In genomic region chr10:25297666-25298263, GRCm38 (mm10) we compare ENCODE assay signal across 9 mouse cellular contexts. TPM values are rescaled to one million over a fixed set of nuclear protein-coding genes. Genes with fewer than 3 reads are reported as not detected.
DNase-seq lines count a peak whose midpoint lies in the region; ATAC-seq and TF ChIP-seq lines count a peak whose summit lies in the region.
"Had no signal": no experiment of that assay in that cellular context is flagged by ENCODE, and none has a peak within 500 bp of the region (broad histone marks: within the 10 kb centered on the region; RNA-seq: fewer than 3 reads in every experiment).

No protein-coding gene starts in this region.

- peak overlapping the region; percentile 82 for H3K9ac ChIP-seq in embryonic facial prominence, embryonic 12.5 days
- peak overlapping the region; percentile 80; the same call in 1 of the 2 replicates for H3K9ac ChIP-seq in hindbrain, postnatal 0 days (replicated peaks; ENCODE audit: low read length)
- peak overlapping the region; percentile 84; the same call in 1 of the 2 replicates for H3K9ac ChIP-seq in midbrain, embryonic 14.5 days (replicated peaks; ENCODE audit: low read length)

- peak overlapping the region; percentile 55 for H3K4me3 ChIP-seq in embryonic facial prominence, embryonic 12.5 days
- H3K4me3 ChIP-seq in hindbrain, postnatal 0 days (ENCODE audit: low read length): peak overlapping the region; percentile 68
- peak overlapping the region; percentile 62 for H3K4me3 ChIP-seq in midbrain, embryonic 14.5 days (replicated peaks; ENCODE audit: low read depth, low read length)

- ATAC-seq in frontal cortex, adult (ENCODE audit: low TSS enrichment): peak; percentile 59
- no peak for ATAC-seq in embryonic facial prominence, embryonic 12.5 days (ENCODE audit: insufficient number of reproducible peaks, insufficient read depth, low FRiP score, low TSS enrichment)
- ATAC-seq in hindbrain, postnatal 0 days: no peak
- ATAC-seq in midbrain, embryonic 14.5 days (ENCODE audit: low FRiP score, low TSS enrichment): no peak

- no peaks in the 10 kb centered on the region for H3K27me3 ChIP-seq in embryonic facial prominence, embryonic 12.5 days
- H3K27me3 ChIP-seq in hindbrain, postnatal 0 days (ENCODE audit: insufficient read depth, low read length): no peaks in the 10 kb centered on the region
- H3K27me3 ChIP-seq in midbrain, embryonic 14.5 days (ENCODE audit: control insufficient read depth, insufficient read depth, low read length): no peaks in the 10 kb centered on the region

- H3K4me2 ChIP-seq in embryonic facial prominence, embryonic 12.5 days (replicated peaks): peak overlapping the region; percentile 59
- peak overlapping the region; percentile 65 for H3K4me2 ChIP-seq in hindbrain, postnatal 0 days (ENCODE audit: low read depth, low read length)
- H3K4me2 ChIP-seq in midbrain, embryonic 14.5 days (ENCODE audit: low read length): peak overlapping the region; percentile 67

- DNase-seq in frontal cortex, postnatal 36 days (ENCODE audit: low spot score in 2 of 2): no peak
- peak; percentile 45 for DNase-seq in 416B (ENCODE audit: low read depth)
- DNase-seq in hindbrain, postnatal 0 days (ENCODE audit: low spot score): peak; percentile 8
- peak; percentile 36 for DNase-seq in midbrain, embryonic 14.5 days
- DNase-seq in ovary, adult 18-20 months (ENCODE audit: low spot score): no peak
- DNase-seq in left cerebral cortex, postnatal 36 days (ENCODE audit: low spot score in 2 of 2): no peak

- peaks cover 16% of the 10 kb centered on the region for H3K4me1 ChIP-seq in embryonic facial prominence, embryonic 12.5 days
- H3K4me1 ChIP-seq in hindbrain, postnatal 0 days (ENCODE audit: insufficient read depth, low read length): peaks cover 7% of the 10 kb centered on the region
- H3K4me1 ChIP-seq in midbrain, embryonic 14.5 days (ENCODE audit: control insufficient read depth, insufficient read depth, low read length): peaks cover 8% of the 10 kb centered on the region

- WGBS in embryonic facial prominence, embryonic 12.5 days: 14% methylated on average over 12 of the region's 12 CpGs
- 33% methylated on average over 12 of the region's 12 CpGs for WGBS in hindbrain, postnatal 0 days
- 31% methylated on average over 12 of the region's 12 CpGs for WGBS in midbrain, embryonic 14.5 days

- no peak for TF ChIP-seq CTCF in hindbrain, postnatal 0 days (IDR thresholded peaks at IDR 0.05; ENCODE audit: low read depth)

- H3K27ac ChIP-seq in embryonic facial prominence, embryonic 12.5 days: peak overlapping the region; percentile 95
- H3K27ac ChIP-seq in hindbrain, postnatal 0 days: peak overlapping the region; percentile 91
- H3K27ac ChIP-seq in midbrain, embryonic 14.5 days (replicated peaks; ENCODE audit: low read depth, low read length): no peak overlapping the region

- H3K36me3 ChIP-seq in embryonic facial prominence, embryonic 12.5 days: no peaks in the 10 kb centered on the region
- H3K36me3 ChIP-seq in hindbrain, postnatal 0 days (ENCODE audit: insufficient read depth, low read length): no peaks in the 10 kb centered on the region
- no peaks in the 10 kb centered on the region for H3K36me3 ChIP-seq in midbrain, embryonic 14.5 days (ENCODE audit: control insufficient read depth, insufficient read depth, low read length)
- H3K36me3 ChIP-seq: G1E had no signal

- intact Hi-C loops in left cerebral cortex, postnatal 36 days (cut with DNase I): loop anchor here (1.0 to 5.0 kb wide), 2 partner anchors 62 to 135 kb away; partner anchors contain the start of gene Epb41l2

- H3K9me3 ChIP-seq in embryonic facial prominence, embryonic 12.5 days: no peaks in the 10 kb centered on the region
- H3K9me3 ChIP-seq in hindbrain, postnatal 0 days (ENCODE audit: low read length): no peaks in the 10 kb centered on the region
- no peaks in the 10 kb centered on the region for H3K9me3 ChIP-seq in midbrain, embryonic 14.5 days (ENCODE audit: control insufficient read depth, low read length)
- H3K9me3 ChIP-seq: G1E had no signal

RNA-seq across cellular contexts. Expression of gene Akap7, which starts 9.9 kb away (rescaled TPM):
- polyA plus RNA-seq in embryonic facial prominence, embryonic 12.5 days (2016; fragmentation: Nextera tagmentation; extraction: Ambion mirVana): 25.9 and 28.2 TPM in 2 replicates
- 78.0 and 90.1 TPM in 2 replicates for total RNA-seq in hindbrain, postnatal 0 days (2014; rRNA removed)
- polyA plus RNA-seq in hindbrain, postnatal 0 days (2015; fragmentation: Nextera tagmentation; extraction: Ambion mirVana): 84.0 and 85.9 TPM in 2 replicates
- 35.1 and 46.1 TPM in 2 replicates for polyA plus RNA-seq in midbrain, embryonic 14.5 days (2014; fragmentation: Nextera tagmentation; extraction: Ambion mirVana)
- 10 to 100 TPM; 58.5 to 65.0 TPM for total RNA-seq in left cerebral cortex, postnatal 36 days (2021)
- polyA plus RNA-seq: G1E had no signal

Comparison
In these comparisons a context has a peak if more than half of its experiments do, and no peak if none do; other contexts are left out.
1. DNase-seq: peak in 416B (single experiment), hindbrain, postnatal 0 days (single experiment) and midbrain, embryonic 14.5 days (single experiment); none in frontal cortex, postnatal 36 days (0 of 2), ovary, adult 18-20 months (single experiment) and left cerebral cortex, postnatal 36 days (0 of 2).
2. Peak in every context shown above with its lines, with median percentiles within 50 percentile points of each other: H3K4me2 ChIP-seq, H3K4me3 ChIP-seq and H3K9ac ChIP-seq.